Mouse (Mus musculus) testis, adult 2 months (tissue): Measurements from ENCODE around the gene Ppp1cc.

Experiments used
- CTCF ChIP-seq: fragments of 200-500 bp; IDR thresholded peaks from 2 replicates; pipeline ENCODE4 v1.5.1; 2012; ENCODE audit warnings: low read depth, mild to moderate bottlenecking, inconsistent platforms, low read length, moderate library complexity; ENCODE audit not compliant: control insufficient read depth, insufficient read depth, insufficient replicate concordance
- POLR2A ChIP-seq: fragments of 200-500 bp; IDR thresholded peaks from 2 replicates; pipeline ENCODE4 v1.6.1; 2012; ENCODE audit warnings: low read depth, mild to moderate bottlenecking, inconsistent platforms, low read length, moderate library complexity; ENCODE audit not compliant: control insufficient read depth

GRCm38 (mm10) chr5:122213861-122214260, 55.8 kb downstream of the Ppp1cc start:
- TF ChIP-seq POLR2A (no peak), CTCF (no peak)
